Mouse (Mus musculus) erythroid progenitor cell, adult 5-6 weeks (primary cell): ENCODE measurements around the gene Olfr223. TPM values are rescaled to one million over a fixed set of nuclear protein-coding genes. Genes with fewer than 3 reads are reported as not detected.

Experiments
- total RNA-seq, 2 experiments: library from RNA; stranded (forward) in 1 of 2; stranded (reverse) in 1 of 2; fragments of 150-400 nt in 1 of 2; fragments of 186-747, 209-891 nt in 1 of 2; gene quantifications; 2 replicates each; pipeline versions ENCODE4 v1.2.3 to v1.2.4; 2015 to 2017; ENCODE audit warnings: low replicate concordance in 2 of 2

The Olfr223 gene
- total RNA-seq, 2 experiments from 2014 or later: not detected

Other genes starting within 250 kb of the Olfr223 start
- not detected in 2 replicates for gene Prss38, start 217.6 kb downstream of the Olfr223 start, total RNA-seq (2015; ENCODE audit: low replicate concordance)
- gene Prss38, start 217.6 kb downstream of the Olfr223 start, total RNA-seq (2017; ENCODE audit: low replicate concordance): not detected in 2 replicates
- gene Jmjd4, start 143.2 kb downstream of the Olfr223 start, total RNA-seq (2015; ENCODE audit: low replicate concordance): 2.5 and 3.4 TPM in 2 replicates
- 2.3 and 3.2 TPM in 2 replicates for gene Jmjd4, start 143.2 kb downstream of the Olfr223 start, total RNA-seq (2017; ENCODE audit: low replicate concordance)
- not detected in 2 replicates for gene Snap47, start 142.1 kb downstream of the Olfr223 start, total RNA-seq (2015; ENCODE audit: low replicate concordance)
- 0.13 and 6.4 TPM in 2 replicates for gene Snap47, start 142.1 kb downstream of the Olfr223 start, total RNA-seq (2017; ENCODE audit: low replicate concordance)
- not detected in 2 replicates for gene Zfp867, start 120.8 kb downstream of the Olfr223 start, total RNA-seq (2015; ENCODE audit: low replicate concordance)
- not detected in 2 replicates for gene Zfp867, start 120.8 kb downstream of the Olfr223 start, total RNA-seq (2017; ENCODE audit: low replicate concordance)
- 1.7 and 2.9 TPM in 2 replicates for gene Zkscan17, start 66.5 kb downstream of the Olfr223 start, total RNA-seq (2015; ENCODE audit: low replicate concordance)
- gene Zkscan17, start 66.5 kb downstream of the Olfr223 start, total RNA-seq (2017; ENCODE audit: low replicate concordance): 3.0 and 3.7 TPM in 2 replicates
- 0.72 and 0.84 TPM in 2 replicates for gene Nlrp3, start 51.7 kb downstream of the Olfr223 start, total RNA-seq (2015; ENCODE audit: low replicate concordance)
- 0.13 and 1.3 TPM in 2 replicates for gene Nlrp3, start 51.7 kb downstream of the Olfr223 start, total RNA-seq (2017; ENCODE audit: low replicate concordance)
- not detected in 2 replicates for gene Olfr222, start 17.1 kb downstream of the Olfr223 start, total RNA-seq (2015; ENCODE audit: low replicate concordance)
- gene Olfr222, start 17.1 kb downstream of the Olfr223 start, total RNA-seq (2017; ENCODE audit: low replicate concordance): not detected in 2 replicates
- 21.4 and 38.2 TPM in 2 replicates for gene Mprip, start 68.0 kb upstream of the Olfr223 start, total RNA-seq (2015; ENCODE audit: low replicate concordance)
- gene Mprip, start 68.0 kb upstream of the Olfr223 start, total RNA-seq (2017; ENCODE audit: low replicate concordance): 20.7 and 44.4 TPM in 2 replicates
- gene Pld6, start 194.4 kb upstream of the Olfr223 start, total RNA-seq (2015; ENCODE audit: low replicate concordance): not detected in 2 replicates
- not detected in 2 replicates for gene Pld6, start 194.4 kb upstream of the Olfr223 start, total RNA-seq (2017; ENCODE audit: low replicate concordance)
- 2.1 and 5.0 TPM in 2 replicates for gene Flcn, start 216.7 kb upstream of the Olfr223 start, total RNA-seq (2015; ENCODE audit: low replicate concordance)
- 2.3 and 5.4 TPM in 2 replicates for gene Flcn, start 216.7 kb upstream of the Olfr223 start, total RNA-seq (2017; ENCODE audit: low replicate concordance)
- 2.9 and 7.9 TPM in 2 replicates for gene Nt5m, start 246.2 kb upstream of the Olfr223 start, total RNA-seq (2015; ENCODE audit: low replicate concordance)
- 2.1 and 2.5 TPM in 2 replicates for gene Nt5m, start 246.2 kb upstream of the Olfr223 start, total RNA-seq (2017; ENCODE audit: low replicate concordance)
- 57.4 and 74.6 TPM in 2 replicates for gene Cops3, start 246.5 kb upstream of the Olfr223 start, total RNA-seq (2015; ENCODE audit: low replicate concordance)
- gene Cops3, start 246.5 kb upstream of the Olfr223 start, total RNA-seq (2017; ENCODE audit: low replicate concordance): 40.9 and 42.7 TPM in 2 replicates